Mouse (Mus musculus) neural tube, embryonic 12.5 days (tissue): ENCODE results near the gene Kmt2d. TPM values are rescaled to one million over a fixed set of nuclear protein-coding genes. Genes with fewer than 3 reads are reported as not detected.
"Not testable (repeated sequence)": the region's sequence is repeated elsewhere in the genome, so short reads cannot be mapped to it uniquely, and the experiment has no call there.

Source experiments
- ATAC-seq: fragments of 200-750 bp; cut with Nextera tagmentation; 2 replicates; pipeline ENCODE4 v1.8.0; 2017; ENCODE audit warnings: low read depth, mild to moderate bottlenecking, moderate TSS enrichment, moderate library complexity; ENCODE audit not compliant: low FRiP score
- H3K27ac ChIP-seq: fragments of 300-500 bp; sonication (generic); 2 replicates; pipeline ENCODE4 v1.5.1; 2016
- H3K27me3 ChIP-seq: fragments of 300-500 bp; sonication (generic); replicated peaks from 2 replicates; pipeline ENCODE4 v1.6.1; 2016; ENCODE audit warnings: mild to moderate bottlenecking
- H3K36me3 ChIP-seq: fragments of 300-500 bp; sonication (generic); 2 replicates; pipeline ENCODE4 v1.6.1; 2016; ENCODE audit warnings: mild to moderate bottlenecking
- H3K4me1 ChIP-seq: fragments of 300-500 bp; sonication (generic); 2 replicates; pipeline ENCODE4 v1.6.1; 2016
- H3K4me2 ChIP-seq: fragments of 300-500 bp; sonication (generic); replicated peaks from 2 replicates; pipeline ENCODE4 v1.6.1; 2016; ENCODE audit warnings: mild to moderate bottlenecking
- H3K4me3 ChIP-seq: fragments of 300-500 bp; sonication (generic); 2 replicates; pipeline ENCODE4 v1.5.1; 2016
- H3K9ac ChIP-seq: fragments of 300-500 bp; sonication (generic); 2 replicates; pipeline ENCODE4 v1.6.1; 2016; ENCODE audit warnings: mild to moderate bottlenecking
- H3K9me3 ChIP-seq: fragments of 300-500 bp; sonication (generic); 2 replicates; pipeline ENCODE4 v1.6.1; 2016; ENCODE audit warnings: mild to moderate bottlenecking
- WGBS: fragments of 180-500 bp; shearing (Covaris S2); methylation state at CpG from one replicate; pipeline ENCODE4 v1.1.7; 2016; 5-methylcytosine and 5-hydroxymethylcytosine counted together
- polyA plus RNA-seq: library from polyadenylated mRNA; unstranded; fragments of >200 nt; fragmentation: Nextera tagmentation; extraction: Ambion mirVana; gene quantifications from 2 replicates; pipeline ENCODE4 v1.2.1, GENCODE M21; 2016

Kmt2d gene
- polyA plus RNA-seq, 1 experiment from 2014 or later = 10.4 TPM

DNA sequence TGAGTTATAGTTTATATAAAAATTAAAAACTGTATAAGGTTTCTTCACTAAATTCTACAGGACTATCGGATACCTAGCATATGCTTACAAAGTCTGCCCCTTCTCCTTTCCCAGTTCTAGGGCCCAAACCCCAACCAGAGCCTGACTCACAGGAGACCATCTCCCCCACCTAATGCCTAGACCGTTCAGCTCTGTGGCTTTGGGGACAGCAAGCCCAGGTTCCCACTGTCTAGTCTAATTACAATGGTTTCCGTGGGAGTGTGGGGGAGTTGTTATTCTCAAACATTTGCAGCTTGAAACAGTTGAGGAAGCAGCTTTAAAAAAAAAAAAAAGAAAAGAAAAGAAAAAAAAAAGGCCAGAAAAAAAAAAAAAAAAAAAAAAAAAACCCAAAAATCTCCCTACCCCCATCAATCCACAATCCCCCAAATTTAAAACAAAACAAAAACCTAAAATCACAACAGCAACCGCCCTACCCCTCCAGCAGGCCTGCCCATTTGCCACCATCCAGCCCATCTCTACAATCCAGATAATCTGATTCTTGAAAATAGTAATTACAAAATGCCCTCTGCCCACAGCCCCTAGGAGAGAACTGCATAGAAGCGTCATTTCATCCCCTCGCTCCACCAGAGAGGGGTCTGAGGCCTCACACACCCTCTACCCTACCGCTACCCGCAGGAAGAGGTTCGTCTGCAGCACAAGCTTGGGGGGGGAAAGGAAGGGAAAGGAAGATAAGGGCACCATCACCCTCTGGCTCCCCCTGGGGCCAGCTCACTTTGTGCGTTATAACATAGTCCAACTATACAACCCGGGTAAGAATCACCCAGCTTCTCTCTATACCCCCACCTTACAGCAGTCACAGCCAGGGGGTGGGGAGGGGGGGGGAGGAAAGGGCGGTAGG, 38.6 kb downstream of the Kmt2d start:
- Histone ChIP-seq H3K4me3 (no peak overlapping the region), H3K4me1 (peaks cover 10% of the 10 kb centered on the region; the same call in 1 of the 2 replicates), H3K4me2 (peak overlapping the region; percentile 75), H3K9me3 (no peaks in the 10 kb centered on the region), H3K27ac (no peak overlapping the region), H3K36me3 (peaks cover 44% of the 10 kb centered on the region), H3K27me3 (no peaks in the 10 kb centered on the region), H3K9ac (no peak overlapping the region)
- 63% methylated on average over 12 of the region's 12 CpGs for WGBS
- ATAC-seq = no peak

DNA sequence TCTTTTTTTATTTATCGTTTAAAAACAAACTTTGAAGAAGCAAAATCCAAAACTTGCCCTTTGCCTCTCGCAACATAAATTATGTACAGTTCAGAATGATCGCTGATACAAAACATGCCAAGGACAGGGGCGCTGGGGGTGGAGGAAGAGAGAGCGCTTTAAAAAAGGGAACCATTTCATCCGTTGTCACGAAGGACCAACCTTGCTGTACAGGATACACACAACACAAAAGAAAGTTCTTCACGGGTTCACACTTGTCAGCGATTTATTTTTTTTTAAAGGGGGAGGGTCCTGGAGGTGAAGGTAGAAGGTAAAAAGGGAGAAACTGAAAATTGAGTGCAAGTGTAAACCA, 39.3 kb downstream of the Kmt2d start:
- ATAC-seq = peak; percentile 45; the same call in 1 of the 2 replicates
- H3K27ac ChIP-seq = 0 out of 2 replicates have a peak overlapping the region, but pooled peaks have one; percentile 9
- WGBS = 13% methylated on average over 9 of the region's 9 CpGs
- H3K9me3 ChIP-seq = no peaks in the 10 kb centered on the region
- peaks cover 10% of the 10 kb centered on the region; the same call in 1 of the 2 replicates for H3K4me1 ChIP-seq
- H3K9ac ChIP-seq = peak overlapping the region; percentile 79; the same call in 1 of the 2 replicates
- peaks cover 37% of the 10 kb centered on the region for H3K36me3 ChIP-seq
- H3K4me2 ChIP-seq = peak overlapping the region; percentile 75
- no peaks in the 10 kb centered on the region for H3K27me3 ChIP-seq
- H3K4me3 ChIP-seq = peak overlapping the region; percentile 65

DNA sequence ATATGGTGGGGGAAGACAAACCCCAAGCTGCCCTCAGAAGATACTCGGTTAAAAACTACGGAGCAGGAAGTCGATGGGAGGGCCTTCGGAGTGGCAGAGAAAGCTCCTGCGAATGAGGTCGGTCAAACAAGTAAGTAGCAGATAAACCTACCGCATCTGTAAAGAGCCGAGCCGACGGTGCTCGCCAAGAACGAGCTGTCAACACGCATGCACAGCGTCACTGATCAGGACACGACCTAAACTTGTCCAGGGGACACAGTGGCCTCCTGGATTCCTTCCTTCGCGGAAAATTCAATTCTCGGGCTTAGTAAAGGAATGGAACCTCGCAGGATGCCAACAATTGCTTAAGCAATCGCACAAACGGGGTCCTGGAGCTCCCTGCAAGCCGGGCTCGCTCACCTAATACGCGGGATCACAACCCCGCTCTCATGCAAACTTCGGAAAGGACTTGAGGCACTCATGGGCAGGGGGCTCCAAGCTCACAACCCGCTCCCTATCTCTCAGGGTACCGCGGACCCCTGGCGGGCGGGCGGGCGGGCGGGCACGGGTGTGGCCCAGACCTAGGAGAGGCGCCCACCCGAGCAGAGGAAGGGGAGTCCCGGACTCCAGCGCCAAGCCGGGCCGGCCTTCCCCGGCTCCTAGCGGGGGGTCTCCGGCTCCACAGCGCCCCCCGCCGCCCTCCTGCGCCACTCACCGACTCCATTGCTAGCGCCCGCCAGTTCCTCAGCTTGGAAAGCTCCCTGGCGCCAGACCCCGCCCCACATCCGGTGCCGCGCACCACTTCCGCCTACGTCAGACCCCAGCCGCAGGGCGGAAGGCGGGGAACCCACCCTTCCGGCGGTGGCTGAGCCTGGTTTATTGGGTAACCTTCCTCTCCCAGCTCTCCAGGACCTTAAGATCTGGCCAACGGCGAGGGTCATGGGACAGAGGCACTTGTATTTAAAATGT, 40.0 kb downstream of the Kmt2d start, which contains the start of gene Prkag1:
Gene Prkag1, minus strand, starts transcription at position 786 of the 948 bp plus-strand sequence.
- peak; percentile 95 for ATAC-seq
- H3K36me3 ChIP-seq = peaks cover 30% of the 10 kb centered on the region
- peak within 1 kb of the TSS; percentile 75 for H3K4me2 ChIP-seq
- no peaks in the 10 kb centered on the region for H3K9me3 ChIP-seq
- peak within 1 kb of the TSS; percentile 79 for H3K9ac ChIP-seq
- WGBS = under 1% methylated on average over 66 of the region's 66 CpGs
- H3K27ac ChIP-seq = peak within 1 kb of the TSS; percentile 46
- H3K4me3 ChIP-seq = peak within 1 kb of the TSS; percentile 65
- H3K27me3 ChIP-seq = no peaks in the 10 kb centered on the region
- peaks cover 10% of the 10 kb centered on the region; the same call in 1 of the 2 replicates for H3K4me1 ChIP-seq

DNA sequence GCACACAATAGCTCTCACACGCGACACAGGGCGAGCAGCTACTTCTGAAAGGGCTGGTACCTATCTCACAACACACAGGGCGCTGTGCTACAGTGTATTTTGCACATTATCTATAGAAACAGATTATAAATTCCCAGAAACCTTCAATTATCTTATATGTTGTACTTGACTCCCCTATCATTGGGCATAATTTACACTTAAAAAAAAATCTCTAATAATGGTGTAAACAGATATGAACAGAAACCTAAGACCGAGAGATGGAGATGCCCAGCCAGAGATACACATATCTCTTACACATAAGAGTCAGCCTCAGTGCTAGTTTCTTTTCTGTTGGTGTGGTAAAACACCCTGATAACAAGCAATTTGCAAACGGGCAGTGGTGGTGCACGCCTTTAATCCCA, 43.4 kb downstream of the Kmt2d start:
- ATAC-seq = no peak
- no peaks in the 10 kb centered on the region for H3K27me3 ChIP-seq
- no peak overlapping the region for H3K27ac ChIP-seq
- H3K4me1 ChIP-seq = peaks cover 10% of the 10 kb centered on the region; the same call in 1 of the 2 replicates
- no peak overlapping the region for H3K4me3 ChIP-seq
- 92% methylated on average over 7 of the region's 7 CpGs for WGBS
- no peak overlapping the region for H3K4me2 ChIP-seq
- no peaks in the 10 kb centered on the region for H3K9me3 ChIP-seq
- no peak overlapping the region for H3K9ac ChIP-seq
- peaks cover 21% of the 10 kb centered on the region for H3K36me3 ChIP-seq

DNA sequence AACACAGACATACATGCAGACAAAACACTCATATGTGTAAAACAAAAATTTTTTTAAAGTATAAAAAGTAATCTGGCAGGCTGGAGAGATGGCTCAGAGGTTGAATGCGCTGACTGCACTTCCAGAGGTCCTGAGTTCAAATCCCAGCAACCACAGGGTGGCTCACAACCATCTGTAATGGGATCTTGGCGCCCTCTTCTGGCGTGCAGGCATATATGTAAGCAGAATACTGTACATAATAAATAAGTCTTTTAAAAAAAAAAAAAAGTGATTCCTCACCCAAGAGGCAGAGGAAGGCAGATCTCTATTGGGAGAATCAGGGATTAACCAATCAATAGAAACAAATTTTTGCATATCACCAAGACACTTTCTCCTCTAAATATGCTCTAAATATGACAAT, 47.6 kb downstream of the Kmt2d start:
- H3K27me3 ChIP-seq = no peaks in the 10 kb centered on the region
- no peak overlapping the region for H3K9ac ChIP-seq
- WGBS = 68% methylated on average over 3 of the region's 3 CpGs
- H3K9me3 ChIP-seq = no peaks in the 10 kb centered on the region
- no peak for ATAC-seq
- no peak overlapping the region for H3K4me3 ChIP-seq
- H3K36me3 ChIP-seq = peaks cover 31% of the 10 kb centered on the region
- no peak overlapping the region for H3K27ac ChIP-seq
- no peaks in the 10 kb centered on the region for H3K4me1 ChIP-seq
- H3K4me2 ChIP-seq = no peak overlapping the region

DNA sequence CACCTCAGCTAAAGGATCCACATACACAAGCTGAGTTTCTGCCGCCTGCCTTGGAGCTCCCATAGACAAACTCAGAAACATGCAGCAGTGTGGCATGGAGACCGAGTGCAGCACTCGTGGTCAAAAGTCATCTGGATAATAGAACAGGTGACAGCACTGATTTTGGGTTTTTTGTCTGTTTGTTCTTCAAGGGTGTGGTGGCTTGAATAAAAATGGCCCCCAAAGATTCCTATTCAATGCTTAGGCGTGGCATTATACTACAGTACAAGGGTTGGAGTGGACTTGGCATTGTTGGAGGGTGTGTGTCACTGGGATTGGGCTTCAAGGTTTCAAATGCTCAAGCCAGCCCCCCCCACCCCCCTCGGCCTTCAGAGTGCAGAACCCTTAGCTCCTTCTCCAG, 48.9 kb downstream of the Kmt2d start:
- 94% methylated on average over 5 of the region's 5 CpGs for WGBS
- peaks cover 31% of the 10 kb centered on the region for H3K36me3 ChIP-seq
- H3K27me3 ChIP-seq = no peaks in the 10 kb centered on the region

DNA sequence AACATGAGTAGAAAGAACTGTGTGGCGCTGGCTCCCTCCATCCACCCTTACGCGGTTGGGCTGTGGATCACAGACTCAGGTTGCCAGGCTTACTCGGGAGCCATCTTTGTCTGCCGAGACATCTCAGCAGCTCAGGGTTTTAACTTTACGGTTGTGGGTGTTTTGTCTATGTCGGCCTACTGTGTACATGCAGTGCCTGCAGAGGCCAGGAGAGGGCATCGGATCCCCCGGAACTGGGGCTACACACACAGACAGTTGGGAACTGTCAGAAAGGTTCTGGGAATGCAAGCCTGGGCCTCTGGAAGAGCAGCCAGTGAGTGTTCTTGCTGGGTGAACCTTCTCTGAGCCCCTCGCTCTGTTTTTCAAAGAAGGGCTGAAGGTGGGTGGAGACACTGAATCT, 49.6 kb downstream of the Kmt2d start:
- WGBS = 26% methylated on average over 10 of the region's 10 CpGs
- H3K4me1 ChIP-seq = no peaks in the 10 kb centered on the region
- H3K9ac ChIP-seq = no peak overlapping the region
- ATAC-seq = no peak
- H3K4me2 ChIP-seq = no peak overlapping the region
- no peaks in the 10 kb centered on the region for H3K27me3 ChIP-seq
- no peak overlapping the region for H3K4me3 ChIP-seq
- H3K36me3 ChIP-seq = peaks cover 37% of the 10 kb centered on the region
- H3K27ac ChIP-seq = no peak overlapping the region
- H3K9me3 ChIP-seq = no peaks in the 10 kb centered on the region

More for the DNA sequence above, 48.9 kb downstream of the Kmt2d start:
- ATAC-seq = no peak
- no peak overlapping the region for H3K9ac ChIP-seq
- no peak overlapping the region for H3K4me2 ChIP-seq
- no peak overlapping the region for H3K27ac ChIP-seq
- no peak overlapping the region for H3K4me3 ChIP-seq
- no peaks in the 10 kb centered on the region for H3K4me1 ChIP-seq
- H3K9me3 ChIP-seq = no peaks in the 10 kb centered on the region

DNA sequence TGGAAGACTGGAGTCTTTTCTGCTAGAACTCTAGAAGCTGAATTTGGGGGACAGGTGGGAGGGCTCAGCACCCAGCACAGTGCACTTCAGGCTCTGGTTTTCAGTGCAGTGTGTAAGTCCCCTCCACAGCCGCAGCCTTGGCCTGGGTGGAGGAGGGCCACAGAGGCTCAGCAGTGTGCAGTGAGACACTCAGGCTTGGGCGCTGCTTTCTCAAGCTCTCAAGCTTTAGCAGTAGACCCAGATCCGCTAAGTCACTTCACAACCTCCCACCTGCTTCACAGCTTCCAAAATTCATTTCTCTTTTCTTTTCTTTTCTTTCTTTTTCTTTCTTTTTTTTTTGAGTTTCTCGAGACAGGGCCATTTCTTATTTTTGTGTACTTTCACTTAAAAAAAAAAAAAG, 50.1 kb downstream of the Kmt2d start:
- Histone ChIP-seq H3K27ac (no peak overlapping the region), H3K36me3 (peaks cover 37% of the 10 kb centered on the region), H3K9me3 (no peaks in the 10 kb centered on the region), H3K4me1 (no peaks in the 10 kb centered on the region), H3K4me3 (no peak overlapping the region), H3K27me3 (no peaks in the 10 kb centered on the region), H3K9ac (no peak overlapping the region), H3K4me2 (no peak overlapping the region)
- ATAC-seq = no peak
- 90% methylated on average over 4 of the region's 4 CpGs for WGBS

DNA sequence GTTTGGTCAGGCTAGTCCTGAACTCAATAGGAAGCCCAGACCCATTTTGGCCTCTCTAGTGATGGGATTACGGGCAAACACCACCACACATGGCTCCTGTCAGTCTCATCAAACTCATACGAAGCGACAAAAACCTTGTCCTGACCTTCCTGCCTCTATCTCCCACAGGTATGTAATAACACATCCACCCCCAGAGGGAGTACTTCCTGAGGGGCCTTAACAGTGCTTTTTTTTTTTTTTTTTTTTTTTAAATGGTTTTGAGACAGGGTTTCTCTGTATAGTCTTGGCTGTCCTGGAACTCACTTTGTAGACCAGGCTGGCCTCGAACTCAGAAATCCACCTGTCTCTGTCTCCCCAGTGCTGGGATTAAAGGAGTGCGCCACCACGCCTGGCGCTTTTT, 52.8 kb downstream of the Kmt2d start:
- H3K27ac ChIP-seq = no peak overlapping the region
- 93% methylated on average over 7 of the region's 7 CpGs for WGBS
- no peak for ATAC-seq

DNA sequence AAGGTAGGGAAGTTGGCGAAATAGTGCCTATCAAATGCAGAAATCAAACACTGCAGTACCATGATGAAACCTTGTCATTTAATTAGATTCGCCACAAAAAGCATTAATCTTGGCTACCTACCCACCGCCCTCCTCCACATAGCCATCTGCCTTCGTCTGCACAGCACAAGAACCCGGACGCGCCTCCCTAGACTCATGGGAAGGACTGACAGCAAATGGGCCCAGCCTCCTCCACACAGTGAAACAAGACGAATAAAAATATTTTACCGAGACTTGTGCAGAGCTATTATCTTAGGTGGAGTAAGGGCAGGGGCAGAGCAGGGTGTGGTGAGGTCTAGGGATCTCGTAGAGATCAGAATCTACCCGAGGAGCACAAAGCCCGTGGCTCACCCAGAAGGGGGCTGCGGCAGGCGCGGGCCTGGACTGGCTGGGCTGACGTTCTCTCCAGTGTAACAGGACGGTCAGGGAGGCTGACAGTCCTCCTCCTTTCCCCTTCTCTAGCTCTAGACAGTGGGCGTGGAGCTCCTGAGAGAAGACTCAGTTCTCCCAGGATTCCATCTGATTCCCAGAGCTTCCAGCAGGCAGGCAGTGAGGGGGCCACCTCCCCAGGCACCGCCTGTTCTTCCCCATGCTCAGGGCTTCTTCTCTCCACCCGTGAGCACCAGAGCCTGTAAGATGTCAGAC, 58.1 kb downstream of the Kmt2d start:
- Histone ChIP-seq H3K4me1 (peaks cover 12% of the 10 kb centered on the region), H3K27ac (no peak overlapping the region), H3K4me2 (no peak overlapping the region), H3K9ac (no peak overlapping the region), H3K4me3 (no peak overlapping the region), H3K27me3 (peaks cover 27% of the 10 kb centered on the region), H3K36me3 (peaks cover 46% of the 10 kb centered on the region), H3K9me3 (no peaks in the 10 kb centered on the region)
- ATAC-seq = no peak
- 88% methylated on average over 20 of the region's 20 CpGs for WGBS

More for the DNA sequence above, 52.8 kb downstream of the Kmt2d start:
- no peak overlapping the region for H3K4me2 ChIP-seq
- no peak overlapping the region for H3K9ac ChIP-seq
- no peak overlapping the region for H3K4me3 ChIP-seq
- no peaks in the 10 kb centered on the region for H3K4me1 ChIP-seq
- H3K9me3 ChIP-seq = no peaks in the 10 kb centered on the region
- H3K36me3 ChIP-seq = peaks cover 40% of the 10 kb centered on the region
- no peaks in the 10 kb centered on the region for H3K27me3 ChIP-seq

DNA sequence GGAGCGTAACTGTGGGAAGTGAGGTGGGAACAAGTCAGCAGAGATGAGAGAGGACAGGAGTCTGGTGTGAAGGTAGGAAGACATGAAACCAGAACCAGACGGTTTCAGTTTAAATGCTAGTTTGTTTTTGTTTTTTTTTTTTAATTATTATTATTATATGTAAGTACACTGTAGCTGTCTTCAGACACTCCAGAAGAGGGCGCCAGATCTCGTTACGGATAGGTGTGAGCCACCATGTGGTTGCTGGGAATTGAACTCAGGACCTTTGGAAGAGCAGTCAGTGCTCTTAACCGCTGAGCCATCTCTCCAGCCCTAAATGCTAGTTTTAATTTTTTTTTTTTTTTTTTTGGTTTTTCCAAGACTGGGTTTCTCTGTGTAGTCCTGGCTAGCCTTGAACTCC, 60.8 kb downstream of the Kmt2d start:
- not testable (repeated sequence) for H3K4me3 ChIP-seq, H3K9me3 ChIP-seq, ATAC-seq, H3K27ac ChIP-seq, H3K9ac ChIP-seq, H3K4me2 ChIP-seq
- Histone ChIP-seq H3K27me3 (peaks cover 53% of the 10 kb centered on the region), H3K4me1 (peaks cover 38% of the 10 kb centered on the region), H3K36me3 (peaks cover 34% of the 10 kb centered on the region)
- 72% methylated on average over 6 of the region's 6 CpGs for WGBS
